Mouse (Mus musculus): Measurements from ENCODE around the gene Casc4. TPM values are rescaled to one million over a fixed set of nuclear protein-coding genes. Genes with fewer than 3 reads are reported as not detected.

Casc4 gene
- polyA plus RNA-seq, 1 experiment: 5.0 TPM

- TF ChIP-seq MYOD1 (IDR thresholded peaks at IDR 0.05; ENCODE audit: control insufficient read depth, insufficient read length, low read depth) (no peak), FOSL1 (IDR thresholded peaks at IDR 0.05; ENCODE audit: insufficient read depth, low read length, poor library complexity, severe bottlenecking) (no peak), CEBPB (IDR thresholded peaks at IDR 0.05; ENCODE audit: low read depth) (no peak), MYOG (IDR thresholded peaks at IDR 0.05; ENCODE audit: control insufficient read depth, extremely low read depth, insufficient read length) (no peak), CTCF (IDR thresholded peaks at IDR 0.05; ENCODE audit: control insufficient read depth, insufficient read depth, insufficient read length) (peak; percentile 47)
- H3K79me2 ChIP-seq (ENCODE audit: control insufficient read depth, insufficient read depth): no peaks in the 10 kb centered on the region
- no peaks in the 10 kb centered on the region for H3K36me3 ChIP-seq (ENCODE audit: control insufficient read depth, insufficient read depth)
- H3K4me3 ChIP-seq (ENCODE audit: insufficient read depth, poor library complexity, severe bottlenecking): no peak overlapping the region
- H3K27me3 ChIP-seq (ENCODE audit: control insufficient read depth, insufficient read depth, insufficient read length): no peaks in the 10 kb centered on the region
- H3ac ChIP-seq (ENCODE audit: control insufficient read depth, insufficient read length, low read depth): no peak overlapping the region
- no peaks in the 10 kb centered on the region for H3K79me3 ChIP-seq (ENCODE audit: low read depth)
Measured at GRCm38 (mm10) chr2:121832484-121832894, 34.3 kb upstream of the Casc4 start.

GRCm38 (mm10) chr2:121834926-121835325 lies 31.8 kb upstream of the Casc4 start:
- Histone ChIP-seq H3K79me2 (ENCODE audit: control insufficient read depth, insufficient read depth) (no peaks in the 10 kb centered on the region), H3K36me3 (ENCODE audit: control insufficient read depth, insufficient read depth) (no peaks in the 10 kb centered on the region), H3K4me3 (ENCODE audit: insufficient read depth, poor library complexity, severe bottlenecking) (no peak overlapping the region), H3ac (ENCODE audit: control insufficient read depth, insufficient read length, low read depth) (no peak overlapping the region), H3K27me3 (ENCODE audit: control insufficient read depth, insufficient read depth, insufficient read length) (no peaks in the 10 kb centered on the region), H3K79me3 (ENCODE audit: low read depth) (no peaks in the 10 kb centered on the region)
- TF ChIP-seq FOSL1 (IDR thresholded peaks at IDR 0.05; ENCODE audit: insufficient read depth, low read length, poor library complexity, severe bottlenecking): no peak
- TF ChIP-seq MAX (IDR thresholded peaks at IDR 0.05): no peak
- TF ChIP-seq CEBPB (IDR thresholded peaks at IDR 0.05; ENCODE audit: low read depth): no peak
- no peak for TF ChIP-seq MYOG (IDR thresholded peaks at IDR 0.05; ENCODE audit: control insufficient read depth, extremely low read depth, insufficient read length)
- TF ChIP-seq USF1 (IDR thresholded peaks at IDR 0.05; ENCODE audit: low read depth): no peak
- TF ChIP-seq CTCF (IDR thresholded peaks at IDR 0.05; ENCODE audit: control insufficient read depth, insufficient read depth, insufficient read length): no peak
- no peak for TF ChIP-seq MYOD1 (IDR thresholded peaks at IDR 0.05; ENCODE audit: control insufficient read depth, insufficient read length, low read depth)

GRCm38 (mm10) chr2:121841453-121841852 lies 25.3 kb upstream of the Casc4 start:
- H3K4me3 ChIP-seq (ENCODE audit: insufficient read depth, poor library complexity, severe bottlenecking): no peak overlapping the region
- H3K79me2 ChIP-seq (ENCODE audit: control insufficient read depth, insufficient read depth): no peaks in the 10 kb centered on the region
- H3ac ChIP-seq (ENCODE audit: control insufficient read depth, insufficient read length, low read depth): no peak overlapping the region
- H3K36me3 ChIP-seq (ENCODE audit: control insufficient read depth, insufficient read depth): no peaks in the 10 kb centered on the region
- no peaks in the 10 kb centered on the region for H3K79me3 ChIP-seq (ENCODE audit: low read depth)
- TF ChIP-seq USF1 (IDR thresholded peaks at IDR 0.05; ENCODE audit: low read depth): no peak
- no peak for TF ChIP-seq CTCF (IDR thresholded peaks at IDR 0.05; ENCODE audit: control insufficient read depth, insufficient read depth, insufficient read length)
- no peak for TF ChIP-seq MYOD1 (IDR thresholded peaks at IDR 0.05; ENCODE audit: control insufficient read depth, insufficient read length, low read depth)
- no peak for TF ChIP-seq MYOG (IDR thresholded peaks at IDR 0.05; ENCODE audit: control insufficient read depth, extremely low read depth, insufficient read length)
- TF ChIP-seq CEBPB (IDR thresholded peaks at IDR 0.05; ENCODE audit: low read depth): no peak
- no peak for TF ChIP-seq MAX (IDR thresholded peaks at IDR 0.05)
- TF ChIP-seq FOSL1 (IDR thresholded peaks at IDR 0.05; ENCODE audit: insufficient read depth, low read length, poor library complexity, severe bottlenecking): no peak
- H3K27me3 ChIP-seq (ENCODE audit: control insufficient read depth, insufficient read depth, insufficient read length): no peaks in the 10 kb centered on the region

GRCm38 (mm10) chr2:121842249-121842648 lies 24.5 kb upstream of the Casc4 start:
- H3K36me3 ChIP-seq (ENCODE audit: control insufficient read depth, insufficient read depth): no peaks in the 10 kb centered on the region
- no peak overlapping the region for H3ac ChIP-seq (ENCODE audit: control insufficient read depth, insufficient read length, low read depth)
- H3K27me3 ChIP-seq (ENCODE audit: control insufficient read depth, insufficient read depth, insufficient read length): no peaks in the 10 kb centered on the region
- H3K79me3 ChIP-seq (ENCODE audit: low read depth): no peaks in the 10 kb centered on the region
- H3K4me3 ChIP-seq (ENCODE audit: insufficient read depth, poor library complexity, severe bottlenecking): no peak overlapping the region
- no peaks in the 10 kb centered on the region for H3K79me2 ChIP-seq (ENCODE audit: control insufficient read depth, insufficient read depth)
- TF ChIP-seq MAX (IDR thresholded peaks at IDR 0.05) (no peak), MYOG (IDR thresholded peaks at IDR 0.05; ENCODE audit: control insufficient read depth, extremely low read depth, insufficient read length) (no peak), MYOD1 (IDR thresholded peaks at IDR 0.05; ENCODE audit: control insufficient read depth, insufficient read length, low read depth) (no peak), FOSL1 (IDR thresholded peaks at IDR 0.05; ENCODE audit: insufficient read depth, low read length, poor library complexity, severe bottlenecking) (no peak), USF1 (IDR thresholded peaks at IDR 0.05; ENCODE audit: low read depth) (no peak), CEBPB (IDR thresholded peaks at IDR 0.05; ENCODE audit: low read depth) (no peak), CTCF (IDR thresholded peaks at IDR 0.05; ENCODE audit: control insufficient read depth, insufficient read depth, insufficient read length) (no peak)

- H3K36me3 ChIP-seq (ENCODE audit: control insufficient read depth, insufficient read depth): no peaks in the 10 kb centered on the region
- H3ac ChIP-seq (ENCODE audit: control insufficient read depth, insufficient read length, low read depth): no peak overlapping the region
- no peaks in the 10 kb centered on the region for H3K79me2 ChIP-seq (ENCODE audit: control insufficient read depth, insufficient read depth)
- H3K4me3 ChIP-seq (ENCODE audit: insufficient read depth, poor library complexity, severe bottlenecking): no peak overlapping the region
- no peaks in the 10 kb centered on the region for H3K27me3 ChIP-seq (ENCODE audit: control insufficient read depth, insufficient read depth, insufficient read length)
- no peak for TF ChIP-seq CTCF (IDR thresholded peaks at IDR 0.05; ENCODE audit: control insufficient read depth, insufficient read depth, insufficient read length)
- TF ChIP-seq FOSL1 (IDR thresholded peaks at IDR 0.05; ENCODE audit: insufficient read depth, low read length, poor library complexity, severe bottlenecking): no peak
- no peak for TF ChIP-seq USF1 (IDR thresholded peaks at IDR 0.05; ENCODE audit: low read depth)
- no peak for TF ChIP-seq MYOG (IDR thresholded peaks at IDR 0.05; ENCODE audit: control insufficient read depth, extremely low read depth, insufficient read length)
- no peak for TF ChIP-seq MYOD1 (IDR thresholded peaks at IDR 0.05; ENCODE audit: control insufficient read depth, insufficient read length, low read depth)
- no peak for TF ChIP-seq CEBPB (IDR thresholded peaks at IDR 0.05; ENCODE audit: low read depth)
- TF ChIP-seq MAX (IDR thresholded peaks at IDR 0.05): no peak
- no peaks in the 10 kb centered on the region for H3K79me3 ChIP-seq (ENCODE audit: low read depth)
Measured at GRCm38 (mm10) chr2:121846050-121846449, 20.7 kb upstream of the Casc4 start.

- Histone ChIP-seq H3K27me3 (ENCODE audit: control insufficient read depth, insufficient read depth, insufficient read length) (no peaks in the 10 kb centered on the region), H3K79me2 (ENCODE audit: control insufficient read depth, insufficient read depth) (no peaks in the 10 kb centered on the region), H3ac (ENCODE audit: control insufficient read depth, insufficient read length, low read depth) (no peak overlapping the region), H3K36me3 (ENCODE audit: control insufficient read depth, insufficient read depth) (no peaks in the 10 kb centered on the region), H3K4me3 (ENCODE audit: insufficient read depth, poor library complexity, severe bottlenecking) (no peak overlapping the region), H3K79me3 (ENCODE audit: low read depth) (no peaks in the 10 kb centered on the region)
- TF ChIP-seq CTCF (IDR thresholded peaks at IDR 0.05; ENCODE audit: control insufficient read depth, insufficient read depth, insufficient read length) (no peak), MAX (IDR thresholded peaks at IDR 0.05) (no peak), MYOD1 (IDR thresholded peaks at IDR 0.05; ENCODE audit: control insufficient read depth, insufficient read length, low read depth) (no peak), MYOG (IDR thresholded peaks at IDR 0.05; ENCODE audit: control insufficient read depth, extremely low read depth, insufficient read length) (no peak), USF1 (IDR thresholded peaks at IDR 0.05; ENCODE audit: low read depth) (no peak), FOSL1 (IDR thresholded peaks at IDR 0.05; ENCODE audit: insufficient read depth, low read length, poor library complexity, severe bottlenecking) (no peak), CEBPB (IDR thresholded peaks at IDR 0.05; ENCODE audit: low read depth) (no peak)
Measured at GRCm38 (mm10) chr2:121852045-121852444, 14.7 kb upstream of the Casc4 start.
